Mouse (Mus musculus): ENCODE measurements around the gene Gopc. TPM values are rescaled to one million over a fixed set of nuclear protein-coding genes. Genes with fewer than 3 reads are reported as not detected.

Gene Gopc
- 14.5 and 17.4 TPM in 2 replicates for total RNA-seq (2015)
- 16.3 and 17.2 TPM in 2 replicates for total RNA-seq (2017)

DNA sequence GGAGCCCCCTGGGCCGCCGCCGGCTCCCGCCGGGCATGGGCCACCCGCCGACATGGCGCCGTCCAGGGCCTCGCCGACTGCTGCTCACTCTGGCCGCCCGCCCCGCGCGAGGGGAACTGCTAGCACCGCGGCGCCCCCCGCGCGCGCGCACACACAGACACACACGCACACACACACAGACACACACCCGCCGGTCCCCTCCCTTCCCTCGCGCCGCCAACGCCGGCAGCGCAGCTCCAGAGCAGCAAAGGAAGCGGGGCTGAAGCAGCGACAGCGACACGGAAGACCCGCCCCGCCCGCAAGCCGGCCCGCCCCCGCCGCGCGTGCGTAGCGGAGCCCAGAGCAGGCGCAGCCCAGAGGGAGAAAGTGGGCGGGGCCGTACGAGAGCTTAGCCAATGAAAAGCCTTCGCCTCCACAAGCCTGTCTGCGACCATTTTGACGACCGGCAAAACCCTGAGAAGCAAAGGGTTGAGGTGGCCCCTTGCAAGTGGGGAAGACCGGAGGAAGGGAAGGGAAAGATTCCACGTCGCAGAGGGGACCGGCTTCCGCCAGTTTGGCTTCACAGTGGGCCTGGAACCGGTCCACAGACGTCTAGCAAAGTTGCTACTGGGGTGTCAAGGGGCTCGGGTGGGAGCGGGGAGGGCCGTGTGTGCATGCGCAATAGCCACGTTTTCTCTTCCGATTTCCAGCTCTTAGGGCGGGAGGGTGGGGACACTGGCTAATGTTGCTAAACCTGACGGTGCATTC lies at the start of gene Gopc:
Gene Gopc, minus strand, starts transcription at position 280 of the 747 bp plus-strand sequence.
- peak; percentile 86 for ATAC-seq (replicated peaks; ENCODE audit: poor library complexity)

GRCm38 (mm10) chr10:52430953-52431352 lies 49.0 kb upstream of the Gopc start:
- no peak for ATAC-seq (replicated peaks; ENCODE audit: poor library complexity)

GRCm38 (mm10) chr10:52427634-52428415 lies 45.9 kb upstream of the Gopc start:
- ATAC-seq (replicated peaks; ENCODE audit: poor library complexity) = no peak

DNA sequence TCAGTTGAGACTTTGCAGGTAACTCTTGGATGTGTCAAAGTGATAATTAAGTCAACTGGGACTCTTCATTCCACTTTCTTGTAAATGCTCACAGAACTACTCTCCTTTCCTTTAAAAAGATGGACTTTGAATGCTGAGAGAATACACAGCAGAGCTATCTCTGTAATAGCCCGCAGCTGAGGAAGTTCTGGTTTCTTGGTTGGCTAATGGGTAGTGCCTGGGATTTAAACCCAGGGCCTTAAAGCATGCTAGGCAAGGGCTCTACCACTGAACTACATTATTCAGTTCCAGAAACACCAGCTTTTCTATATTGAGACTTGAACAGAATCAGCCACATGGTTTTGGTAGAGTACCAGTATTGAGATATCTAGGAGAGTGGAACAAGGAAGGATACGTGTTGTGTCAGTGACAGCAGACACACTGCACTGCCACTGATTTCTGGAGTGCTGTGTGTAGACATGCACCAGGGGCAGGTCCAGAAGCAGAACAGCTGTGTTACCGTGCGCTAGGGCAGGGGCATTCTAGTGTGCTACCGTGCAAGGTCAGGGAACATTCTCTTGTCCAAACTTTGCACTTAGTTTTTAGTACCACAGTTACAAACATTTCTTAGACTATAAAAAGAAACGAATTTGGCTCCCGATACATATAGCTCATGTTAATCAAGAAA lies 44.5 kb upstream of the Gopc start:
- no peak; the same call in 1 of the 2 replicates for ATAC-seq (replicated peaks; ENCODE audit: poor library complexity)

DNA sequence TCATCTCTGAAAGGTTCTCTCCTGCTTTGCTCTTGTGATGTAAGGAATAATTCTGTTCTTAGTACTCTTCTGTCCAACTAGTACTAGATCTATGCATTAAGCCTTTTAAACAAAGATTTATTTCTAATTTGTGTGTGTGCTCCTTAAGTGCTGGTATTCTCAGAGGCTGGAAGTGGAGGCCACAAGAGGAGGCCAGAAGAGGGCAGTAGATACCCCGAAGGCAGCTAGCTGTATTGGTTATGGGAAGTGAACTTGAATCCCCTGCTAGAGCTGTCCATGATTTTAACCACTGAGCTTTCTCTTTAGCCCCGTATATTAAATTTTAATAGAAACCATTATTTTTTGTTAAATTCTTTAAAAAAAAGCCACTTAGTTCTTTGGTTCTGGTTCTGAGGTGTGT lies 41.2 kb upstream of the Gopc start:
- peak; percentile 75 for ATAC-seq (replicated peaks; ENCODE audit: poor library complexity)

- no peak for ATAC-seq (replicated peaks; ENCODE audit: poor library complexity)
Observed at GRCm38 (mm10) chr10:52421716-52422115, 39.8 kb upstream of the Gopc start.

- no peak for ATAC-seq (replicated peaks; ENCODE audit: poor library complexity)
Observed at GRCm38 (mm10) chr10:52420526-52420925, 38.6 kb upstream of the Gopc start.

DNA sequence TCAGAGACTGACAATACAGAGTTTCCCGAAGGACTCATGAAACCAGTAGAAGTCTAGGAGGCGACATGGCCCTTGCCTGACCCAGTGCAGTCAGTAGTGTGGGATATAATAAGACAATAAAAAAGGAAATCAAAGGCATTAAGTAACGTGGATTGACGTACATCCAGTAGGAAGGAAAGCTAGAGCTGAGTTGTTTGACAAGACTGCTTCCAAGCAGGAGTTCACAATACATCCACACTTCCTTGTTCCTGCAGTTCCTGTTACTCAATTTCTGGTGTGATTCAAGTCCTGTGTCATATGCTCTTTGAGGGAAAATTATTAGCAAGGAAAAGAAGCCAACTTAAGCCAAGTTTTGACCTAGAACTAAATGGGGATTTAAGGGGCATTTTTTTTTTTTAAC lies 37.5 kb upstream of the Gopc start:
- ATAC-seq (replicated peaks; ENCODE audit: poor library complexity) = no peak

DNA sequence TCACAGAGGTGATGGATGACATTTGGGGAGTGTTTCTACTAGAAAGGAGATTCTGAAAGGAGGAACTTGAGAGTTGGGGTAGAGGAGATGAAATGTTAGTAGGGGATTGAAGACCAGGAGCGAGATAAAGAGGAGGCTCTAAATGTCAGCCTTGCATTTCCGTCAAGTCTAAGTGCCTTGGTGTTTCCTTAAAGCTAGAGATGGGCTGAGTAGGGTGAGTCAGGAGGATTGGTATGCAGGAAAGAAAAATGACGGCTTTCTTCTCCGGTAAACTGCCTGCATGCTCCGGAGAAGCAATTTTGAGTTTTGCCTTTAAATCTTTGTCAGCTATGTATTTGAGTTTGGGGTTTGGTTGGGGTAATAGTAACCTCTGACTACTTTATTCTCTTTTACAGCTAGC lies 37.0 kb upstream of the Gopc start:
- ATAC-seq (replicated peaks; ENCODE audit: poor library complexity) = no peak

DNA sequence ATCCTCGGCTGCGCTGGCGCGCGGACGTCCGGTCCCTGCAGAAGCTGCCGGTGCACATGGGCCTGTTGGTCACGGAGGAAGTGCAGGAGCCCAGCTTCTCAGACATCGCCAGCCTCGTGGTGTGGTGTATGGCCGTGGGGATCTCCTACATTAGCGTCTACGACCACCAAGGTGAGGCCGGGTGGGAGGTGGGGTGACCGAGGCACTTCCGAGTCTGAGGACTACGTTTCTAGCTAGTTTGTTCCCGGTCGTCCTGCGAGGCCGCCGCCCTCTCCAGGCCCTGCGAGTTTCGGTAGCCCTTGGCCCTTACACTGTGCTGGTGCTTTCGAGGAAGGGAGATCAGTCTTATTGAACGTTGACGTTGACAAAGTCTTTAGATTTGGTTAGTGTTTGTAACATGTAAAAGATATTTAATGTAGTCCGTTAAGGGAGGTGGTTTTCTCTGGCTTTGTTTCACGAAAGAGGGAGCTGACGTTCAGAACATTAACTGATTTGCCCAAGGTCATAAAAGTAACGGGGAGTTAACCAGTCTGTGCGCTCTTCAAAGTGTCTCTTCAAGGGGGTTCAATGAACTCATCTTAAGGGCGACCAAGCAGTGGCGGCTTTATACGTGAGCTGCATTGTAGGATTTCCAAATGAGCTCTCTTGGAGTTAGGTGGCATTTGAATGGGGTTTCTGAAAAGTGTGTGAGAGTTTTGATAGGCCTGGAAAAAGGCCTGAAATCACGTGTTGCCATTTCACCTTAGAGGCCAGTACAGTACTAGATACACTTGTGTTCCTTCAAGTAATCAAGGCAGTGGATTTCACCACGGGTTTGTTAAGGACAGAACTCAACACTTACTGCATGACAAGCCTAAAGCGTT lies 36.3 kb upstream of the Gopc start:
- peak; percentile 21 for ATAC-seq (replicated peaks; ENCODE audit: poor library complexity)

GRCm38 (mm10) chr10:52417299-52417997 lies 35.5 kb upstream of the Gopc start, which contains the start of gene Nus1:
Gene Nus1 (plus strand): TSS chr10:52417547.
- ATAC-seq (replicated peaks; ENCODE audit: poor library complexity) = peak; percentile 91

DNA sequence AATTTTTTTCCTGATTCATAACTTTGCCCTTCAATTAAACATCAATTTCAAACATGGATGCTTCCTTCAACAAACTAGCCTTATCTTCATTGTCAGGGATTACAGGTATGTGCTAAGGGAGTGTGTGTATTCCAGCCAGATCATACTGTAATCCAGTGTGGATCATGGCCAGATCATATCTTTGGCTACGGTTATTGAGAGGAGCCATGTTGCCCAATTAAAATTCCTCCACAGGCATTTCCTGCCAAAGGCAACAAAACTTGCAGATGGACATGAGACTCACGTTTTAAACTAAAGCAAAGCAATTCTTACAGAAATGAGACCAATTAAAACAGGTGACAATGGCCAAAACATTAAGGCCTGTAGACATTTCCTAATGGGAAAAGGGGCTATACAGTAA lies 34.5 kb upstream of the Gopc start:
- no peak for ATAC-seq (replicated peaks; ENCODE audit: poor library complexity)

- ATAC-seq (replicated peaks; ENCODE audit: poor library complexity) = no peak
Observed at GRCm38 (mm10) chr10:52415020-52415419, 33.1 kb upstream of the Gopc start.

DNA sequence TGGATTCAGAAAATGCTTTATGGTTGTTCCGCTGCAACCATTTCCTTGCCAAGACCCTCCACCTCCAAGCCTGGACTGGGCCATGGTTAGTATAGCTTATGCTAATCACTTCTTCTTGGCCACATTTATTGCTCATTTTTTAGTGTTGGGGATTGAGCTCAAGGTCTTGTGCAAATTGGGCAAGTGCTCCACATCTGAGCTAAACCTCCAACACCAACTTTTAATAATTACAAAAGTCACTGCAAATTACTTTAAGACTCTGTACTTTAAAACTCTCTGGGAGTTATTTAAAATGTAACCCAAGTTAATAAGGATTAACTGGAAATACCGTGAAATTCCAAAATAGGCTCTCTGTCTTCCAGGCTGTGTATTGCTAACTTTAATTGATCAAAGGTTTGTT lies 25.6 kb upstream of the Gopc start:
- no peak for ATAC-seq (replicated peaks; ENCODE audit: poor library complexity)

DNA sequence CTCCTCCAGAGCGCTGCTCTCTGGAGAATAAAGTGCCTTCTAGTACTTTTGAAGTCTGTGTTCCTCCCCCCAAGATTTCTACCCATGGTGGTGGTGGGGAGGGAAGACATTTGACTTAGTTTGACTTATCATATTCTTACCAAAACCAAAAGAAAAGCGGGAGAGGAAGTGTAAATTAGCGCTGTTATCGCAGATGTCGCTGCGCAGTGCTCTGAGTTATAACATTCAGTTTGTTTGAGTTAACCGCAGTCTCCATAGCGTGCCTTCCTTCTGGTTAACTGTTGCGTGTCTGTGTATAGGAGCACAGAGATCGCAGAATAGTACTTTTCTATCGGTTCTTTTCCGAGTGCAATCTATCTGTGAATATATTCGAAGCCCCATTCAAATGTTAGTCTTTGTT lies 23.2 kb upstream of the Gopc start:
- no peak for ATAC-seq (replicated peaks; ENCODE audit: poor library complexity)

GRCm38 (mm10) chr10:52399722-52400121 lies 17.8 kb upstream of the Gopc start:
- no peak for ATAC-seq (replicated peaks; ENCODE audit: poor library complexity)

GRCm38 (mm10) chr10:52398715-52399114 lies 16.8 kb upstream of the Gopc start:
- ATAC-seq (replicated peaks; ENCODE audit: poor library complexity) = no peak

GRCm38 (mm10) chr10:52396647-52397046 lies 14.7 kb upstream of the Gopc start:
- no peak for ATAC-seq (replicated peaks; ENCODE audit: poor library complexity)

GRCm38 (mm10) chr10:52391208-52391607 lies 9.3 kb upstream of the Gopc start:
- no peak for ATAC-seq (replicated peaks; ENCODE audit: poor library complexity)

- ATAC-seq (replicated peaks; ENCODE audit: poor library complexity) = no peak
Observed at GRCm38 (mm10) chr10:52389438-52389837, 7.5 kb upstream of the Gopc start.
